Mouse (Mus musculus) liver, postnatal 0 days (tissue): ENCODE results near the gene Trub1. TPM values are rescaled to one million over a fixed set of nuclear protein-coding genes. Genes with fewer than 3 reads are reported as not detected.

ENCODE experiments used
- ATAC-seq: fragments of 200-750 bp; cut with Nextera tagmentation; 2 replicates; pipeline ENCODE4 v1.8.0; 2017; ENCODE audit warnings: mild to moderate bottlenecking, moderate library complexity
- DNase-seq: peaks from one replicate; pipeline ENCODE4 v3.0.0-alpha.2; 2016
- H3K27ac ChIP-seq: fragments of 300-500 bp; sonication (generic); 2 replicates; pipeline ENCODE4 v1.5.1; 2014; ENCODE audit warnings: antibody characterized with exemption, moderate library complexity, mild to moderate bottlenecking, low read depth
- H3K27me3 ChIP-seq: fragments of 300-500 bp; sonication (generic); 2 replicates; pipeline ENCODE4 v1.6.1; 2014; ENCODE audit warnings: low read length, control low read depth, mixed read lengths; ENCODE audit not compliant: insufficient read depth
- H3K36me3 ChIP-seq: fragments of 300-500 bp; sonication (generic); replicated peaks from 2 replicates; pipeline ENCODE4 v1.6.1; 2014; ENCODE audit warnings: mild to moderate bottlenecking, control low read depth, low read length, moderate library complexity, mixed read lengths; ENCODE audit not compliant: insufficient read depth
- H3K4me1 ChIP-seq: fragments of 300-500 bp; sonication (generic); 2 replicates; pipeline ENCODE4 v1.6.1; 2014; ENCODE audit warnings: antibody characterized with exemption, mild to moderate bottlenecking, control low read depth; ENCODE audit not compliant: insufficient read depth
- H3K4me2 ChIP-seq: fragments of 300-500 bp; sonication (generic); 2 replicates; pipeline ENCODE4 v1.6.1; 2014; ENCODE audit warnings: low read depth, mild to moderate bottlenecking, low read length, moderate library complexity, mixed read lengths
- H3K4me3 ChIP-seq: fragments of 300-500 bp; sonication (generic); 2 replicates; pipeline ENCODE4 v1.5.1; 2014; ENCODE audit warnings: low read depth, low read length
- H3K9ac ChIP-seq: fragments of 300-500 bp; sonication (generic); replicated peaks from 2 replicates; pipeline ENCODE4 v1.6.1; 2014; ENCODE audit warnings: mild to moderate bottlenecking, moderate library complexity
- H3K9me3 ChIP-seq: fragments of 300-500 bp; sonication (generic); 2 replicates; pipeline ENCODE4 v1.6.1; 2016; ENCODE audit warnings: mild to moderate bottlenecking, control low read depth, low read length, mixed read lengths
- CTCF ChIP-seq: sonication (generic); IDR thresholded peaks from 2 replicates; pipeline ENCODE4 v1.5.1; 2016; ENCODE audit warnings: antibody characterized with exemption, low read depth
- EP300 ChIP-seq: IDR thresholded peaks from 2 replicates; pipeline ENCODE4 v1.6.1; 2016; ENCODE audit warnings: antibody characterized with exemption, low read depth, mild to moderate bottlenecking
- WGBS: fragments of 180-500 bp; shearing (Covaris S2); extraction: QIAGEN DNeasy Blood & Tissue Kit; methylation state at CpG from one replicate; pipeline ENCODE4 v1.1.7; 2014; ENCODE audit not compliant: insufficient replicate concordance; 5-methylcytosine and 5-hydroxymethylcytosine counted together
- polyA plus RNA-seq: library from polyadenylated mRNA; unstranded; fragments of >200 nt; fragmentation: Nextera tagmentation; extraction: Ambion mirVana; gene quantifications from 2 replicates; pipeline ENCODE4 v1.2.1, GENCODE M21; 2015

Gene Trub1
- polyA plus RNA-seq, 1 experiment from 2014 or later = 8.6 TPM

- WGBS = 80% methylated on average over 4 of the region's 4 CpGs
These were observed 950 bp upstream of the Trub1 start for GRCm38 (mm10) chr19:57451762-57452161.

GRCm38 (mm10) chr19:57453218-57453600 is 497 bp downstream of the Trub1 start:
- Histone ChIP-seq H3K4me1 (0 out of 2 replicates have a peak, but pooled peaks cover 4% of the 10 kb centered on the region), H3K27me3 (no peaks in the 10 kb centered on the region), H3K4me3 (peak overlapping the region; percentile 81), H3K9me3 (no peaks in the 10 kb centered on the region), H3K27ac (peak overlapping the region; percentile 74), H3K9ac (peak overlapping the region; percentile 89), H3K36me3 (no peaks in the 10 kb centered on the region), H3K4me2 (peak overlapping the region; percentile 82)
- TF ChIP-seq EP300 (no peak), CTCF (no peak)
- peak; percentile 50 for ATAC-seq
- DNase-seq = no peak
- 3% methylated on average over 6 of the region's 6 CpGs for WGBS

More at GRCm38 (mm10) chr19:57451762-57452161, 950 bp upstream of the Trub1 start:
- H3K9ac ChIP-seq = no peak overlapping the region
- H3K9me3 ChIP-seq = no peaks in the 10 kb centered on the region
- no peak overlapping the region for H3K27ac ChIP-seq
- ATAC-seq (no peak), DNase-seq (no peak)
- H3K4me2 ChIP-seq = no peak overlapping the region
- H3K4me1 ChIP-seq = 0 out of 2 replicates have a peak, but pooled peaks cover 4% of the 10 kb centered on the region
- no peaks in the 10 kb centered on the region for H3K36me3 ChIP-seq
- no peak overlapping the region for H3K4me3 ChIP-seq
- TF ChIP-seq EP300 (no peak), CTCF (no peak)
- no peaks in the 10 kb centered on the region for H3K27me3 ChIP-seq

- Histone ChIP-seq H3K27ac (no peak overlapping the region), H3K4me1 (0 out of 2 replicates have a peak, but pooled peaks cover 4% of the 10 kb centered on the region), H3K9me3 (no peaks in the 10 kb centered on the region), H3K9ac (no peak overlapping the region), H3K36me3 (0 out of 2 replicates have a peak, but pooled peaks cover under 1% of the 10 kb centered on the region), H3K4me2 (no peak overlapping the region), H3K4me3 (no peak overlapping the region), H3K27me3 (no peaks in the 10 kb centered on the region)
- DNase-seq (no peak), ATAC-seq (no peak)
- no peak for TF ChIP-seq CTCF
- TF ChIP-seq EP300 = no peak
- WGBS = 93% methylated on average over 25 of the region's 25 CpGs
These were observed 2.7 kb downstream of the Trub1 start for GRCm38 (mm10) chr19:57455286-57455960.

GRCm38 (mm10) chr19:57457075-57457474 is 4.4 kb downstream of the Trub1 start:
- Histone ChIP-seq H3K9me3 (no peaks in the 10 kb centered on the region), H3K27ac (no peak overlapping the region), H3K4me1 (0 out of 2 replicates have a peak, but pooled peaks cover 4% of the 10 kb centered on the region), H3K4me3 (no peak overlapping the region), H3K36me3 (peaks cover 7% of the 10 kb centered on the region; the same call in 1 of the 2 replicates), H3K4me2 (no peak overlapping the region), H3K27me3 (no peaks in the 10 kb centered on the region), H3K9ac (no peak overlapping the region)
- ATAC-seq (no peak), DNase-seq (peak; percentile 72)
- WGBS = 72% methylated on average over 2 of the region's 2 CpGs
- TF ChIP-seq EP300 (no peak), CTCF (peak; percentile 83)

- WGBS = 82% methylated on average over 8 of the region's 8 CpGs
- Histone ChIP-seq H3K4me3 (no peak overlapping the region), H3K9ac (no peak overlapping the region), H3K27ac (no peak overlapping the region), H3K27me3 (no peaks in the 10 kb centered on the region), H3K36me3 (peaks cover 16% of the 10 kb centered on the region; the same call in 1 of the 2 replicates), H3K9me3 (no peaks in the 10 kb centered on the region), H3K4me2 (no peak overlapping the region), H3K4me1 (no peaks in the 10 kb centered on the region)
- no peak for TF ChIP-seq CTCF
- no peak for TF ChIP-seq EP300
- DNase-seq (no peak), ATAC-seq (no peak)
These were observed 11.0 kb downstream of the Trub1 start for GRCm38 (mm10) chr19:57463741-57464140.

GRCm38 (mm10) chr19:57465742-57466141 is 13.0 kb downstream of the Trub1 start:
- no peak for TF ChIP-seq EP300
- no peak for TF ChIP-seq CTCF
- Histone ChIP-seq H3K4me2 (no peak overlapping the region), H3K27me3 (no peaks in the 10 kb centered on the region), H3K4me3 (no peak overlapping the region), H3K9me3 (no peaks in the 10 kb centered on the region), H3K36me3 (peaks cover 17% of the 10 kb centered on the region), H3K27ac (no peak overlapping the region), H3K4me1 (no peaks in the 10 kb centered on the region), H3K9ac (no peak overlapping the region)
- ATAC-seq = no peak
- DNase-seq = no peak
- 86% methylated on average over 7 of the region's 7 CpGs for WGBS
